Mouse (Mus musculus): Measurements from ENCODE around the gene 1700001P01Rik.

Gene 1700001P01Rik

GRCm38 (mm10) chr11:97809235-97810121 lies 33.8 kb upstream of the 1700001P01Rik start:
- 58% methylated on average over 7 of the region's 7 CpGs for WGBS

GRCm38 (mm10) chr11:97808621-97809234 lies 33.0 kb upstream of the 1700001P01Rik start:
- WGBS = 48% methylated on average over 5 of the region's 5 CpGs

- 23% methylated on average over 2 of the region's 2 CpGs for WGBS
These were observed 32.4 kb upstream of the 1700001P01Rik start for GRCm38 (mm10) chr11:97808093-97808492.

GRCm38 (mm10) chr11:97807626-97808025 lies 31.9 kb upstream of the 1700001P01Rik start:
- 36% methylated on average over 6 of the region's 6 CpGs for WGBS

- 69% methylated on average over 7 of the region's 7 CpGs for WGBS
These were observed 30.9 kb upstream of the 1700001P01Rik start for GRCm38 (mm10) chr11:97806613-97806964.

GRCm38 (mm10) chr11:97805662-97806612 lies 30.2 kb upstream of the 1700001P01Rik start:
- WGBS = 19% methylated on average over 15 of the region's 15 CpGs

GRCm38 (mm10) chr11:97804841-97805661 lies 29.3 kb upstream of the 1700001P01Rik start:
- 15% methylated on average over 9 of the region's 9 CpGs for WGBS

GRCm38 (mm10) chr11:97803847-97804246 lies 28.1 kb upstream of the 1700001P01Rik start:
- WGBS = 71% methylated on average over 5 of the region's 5 CpGs

- 18% methylated on average over 6 of the region's 6 CpGs for whole genome bisulfite sequencing
These were observed 26.8 kb upstream of the 1700001P01Rik start for GRCm38 (mm10) chr11:97802495-97802894.

GRCm38 (mm10) chr11:97802194-97802470 lies 26.4 kb upstream of the 1700001P01Rik start:
- WGBS = 17% methylated on average over 1 of the region's 1 CpGs

GRCm38 (mm10) chr11:97801409-97802193 lies 25.9 kb upstream of the 1700001P01Rik start:
- WGBS = 13% methylated on average over 8 of the region's 8 CpGs

GRCm38 (mm10) chr11:97800691-97801408 lies 25.1 kb upstream of the 1700001P01Rik start:
- WGBS = 2% methylated on average over 17 of the region's 17 CpGs

- WGBS = under 1% methylated on average over 25 of the region's 43 CpGs
These were observed 24.4 kb upstream of the 1700001P01Rik start for GRCm38 (mm10) chr11:97799994-97800690.

GRCm38 (mm10) chr11:97799146-97799993 lies 23.7 kb upstream of the 1700001P01Rik start:
- WGBS = under 1% methylated on average over 70 of the region's 71 CpGs

GRCm38 (mm10) chr11:97798782-97799145 lies 23.0 kb upstream of the 1700001P01Rik start, which contains the start of gene Lasp1:
Gene Lasp1 (plus strand): TSS chr11:97799000.
- 1% methylated on average over 11 of the region's 11 CpGs for WGBS

- WGBS = 51% methylated on average over 8 of the region's 8 CpGs
These were observed 22.3 kb upstream of the 1700001P01Rik start for GRCm38 (mm10) chr11:97798083-97798435.

- 55% methylated on average over 15 of the region's 15 CpGs for WGBS
These were observed 21.8 kb upstream of the 1700001P01Rik start for GRCm38 (mm10) chr11:97797369-97798082.

- 2% methylated on average over 6 of the region's 6 CpGs for WGBS
These were observed 21.2 kb upstream of the 1700001P01Rik start for GRCm38 (mm10) chr11:97796910-97797309.

All from cerebral cortex, adult 2 months (tissue).